Mouse (Mus musculus): ENCODE data around the gene Scn9a.

DNA sequence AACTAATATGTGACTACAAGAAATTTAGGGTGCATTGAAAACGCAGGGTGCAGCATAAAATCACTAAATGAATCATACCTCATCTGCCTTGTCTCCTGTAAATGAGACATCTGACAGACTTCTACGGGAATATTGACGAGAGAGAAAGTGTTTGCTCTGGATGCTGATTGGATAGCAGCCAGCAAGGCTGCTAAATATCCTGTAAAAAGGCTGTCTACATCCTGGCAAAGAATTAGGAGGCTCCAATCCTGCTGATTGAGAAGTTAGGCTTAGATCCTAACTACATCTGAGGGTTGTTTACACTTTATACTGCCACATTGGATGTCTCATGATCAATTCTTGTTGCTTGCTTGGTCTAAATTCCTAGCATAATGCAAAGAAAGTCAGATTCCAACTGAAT, 44.6 kb downstream of the Scn9a start:
- TF ChIP-seq MAX (IDR thresholded peaks at IDR 0.05; ENCODE audit: low read depth) (no peak), TCF12 (IDR thresholded peaks at IDR 0.05; ENCODE audit: insufficient read depth, poor library complexity, severe bottlenecking) (no peak), POLR2A (IDR thresholded peaks at IDR 0.05; ENCODE audit: insufficient read length, low read depth) (no peak)

Data from myocyte (in vitro differentiated cells).